Mouse (Mus musculus) neural tube, embryonic 12.5 days (tissue): Measurements from ENCODE around the gene Usp21. TPM values are rescaled to one million over a fixed set of nuclear protein-coding genes. Genes with fewer than 3 reads are reported as not detected.
A peak's percentile ranks its signal among the peaks of the same experiment; 100 is the strongest.

Experiments used
- ATAC-seq: fragments of 200-750 bp; cut with Nextera tagmentation; 2 replicates; pipeline ENCODE4 v1.8.0; 2017; ENCODE audit warnings: low read depth, mild to moderate bottlenecking, moderate TSS enrichment, moderate library complexity; ENCODE audit not compliant: low FRiP score
- H3K27ac ChIP-seq: fragments of 300-500 bp; sonication (generic); 2 replicates; pipeline ENCODE4 v1.5.1; 2016
- H3K27me3 ChIP-seq: fragments of 300-500 bp; sonication (generic); replicated peaks from 2 replicates; pipeline ENCODE4 v1.6.1; 2016; ENCODE audit warnings: mild to moderate bottlenecking
- H3K36me3 ChIP-seq: fragments of 300-500 bp; sonication (generic); 2 replicates; pipeline ENCODE4 v1.6.1; 2016; ENCODE audit warnings: mild to moderate bottlenecking
- H3K4me1 ChIP-seq: fragments of 300-500 bp; sonication (generic); 2 replicates; pipeline ENCODE4 v1.6.1; 2016
- H3K4me2 ChIP-seq: fragments of 300-500 bp; sonication (generic); replicated peaks from 2 replicates; pipeline ENCODE4 v1.6.1; 2016; ENCODE audit warnings: mild to moderate bottlenecking
- H3K4me3 ChIP-seq: fragments of 300-500 bp; sonication (generic); 2 replicates; pipeline ENCODE4 v1.5.1; 2016
- H3K9ac ChIP-seq: fragments of 300-500 bp; sonication (generic); 2 replicates; pipeline ENCODE4 v1.6.1; 2016; ENCODE audit warnings: mild to moderate bottlenecking
- H3K9me3 ChIP-seq: fragments of 300-500 bp; sonication (generic); 2 replicates; pipeline ENCODE4 v1.6.1; 2016; ENCODE audit warnings: mild to moderate bottlenecking
- WGBS: fragments of 180-500 bp; shearing (Covaris S2); methylation state at CpG from one replicate; pipeline ENCODE4 v1.1.7; 2016; 5-methylcytosine and 5-hydroxymethylcytosine counted together
- polyA plus RNA-seq: library from polyadenylated mRNA; unstranded; fragments of >200 nt; fragmentation: Nextera tagmentation; extraction: Ambion mirVana; gene quantifications from 2 replicates; pipeline ENCODE4 v1.2.1, GENCODE M21; 2016

The Usp21 gene
- polyA plus RNA-seq, 1 experiment from 2014 or later, result 103 TPM

DNA sequence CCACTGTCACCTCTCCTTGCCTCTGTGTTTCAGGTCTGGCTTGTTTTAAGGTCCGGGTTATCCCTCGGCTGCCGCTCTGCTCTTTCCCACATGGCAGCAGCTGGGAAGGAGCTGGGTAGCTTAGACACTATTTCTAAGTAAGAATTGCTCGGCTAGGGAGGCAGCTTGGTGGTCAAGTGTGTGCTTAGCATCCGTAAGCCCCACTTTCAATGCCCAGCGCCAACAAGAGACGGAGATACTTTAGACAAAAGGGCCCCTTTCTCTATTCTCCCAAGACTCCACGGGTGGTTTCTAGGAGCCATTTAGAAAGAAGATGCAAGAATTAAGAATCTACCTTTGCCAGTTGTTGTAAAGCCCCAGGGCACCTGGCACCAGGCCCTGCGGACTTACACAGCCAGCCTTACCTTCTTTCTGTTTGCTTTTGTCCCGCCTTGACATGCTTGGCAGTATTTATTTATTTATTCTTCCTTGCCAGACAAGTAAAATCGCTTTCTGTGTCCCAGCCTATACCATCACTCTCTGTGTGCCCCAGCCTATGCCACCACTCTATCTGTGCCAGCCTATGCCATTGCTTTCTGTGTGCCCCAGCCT, 12.6 kb downstream of the Usp21 start:
- Histone ChIP-seq H3K4me2 (no peak overlapping the region), H3K36me3 (peaks cover 67% of the 10 kb centered on the region), H3K4me1 (peaks cover 22% of the 10 kb centered on the region), H3K27ac (no peak overlapping the region), H3K4me3 (no peak overlapping the region), H3K27me3 (no peaks in the 10 kb centered on the region), H3K9me3 (no peaks in the 10 kb centered on the region), H3K9ac (no peak overlapping the region)
- WGBS, result 86% methylated on average over 11 of the region's 11 CpGs
- no peak for ATAC-seq

DNA sequence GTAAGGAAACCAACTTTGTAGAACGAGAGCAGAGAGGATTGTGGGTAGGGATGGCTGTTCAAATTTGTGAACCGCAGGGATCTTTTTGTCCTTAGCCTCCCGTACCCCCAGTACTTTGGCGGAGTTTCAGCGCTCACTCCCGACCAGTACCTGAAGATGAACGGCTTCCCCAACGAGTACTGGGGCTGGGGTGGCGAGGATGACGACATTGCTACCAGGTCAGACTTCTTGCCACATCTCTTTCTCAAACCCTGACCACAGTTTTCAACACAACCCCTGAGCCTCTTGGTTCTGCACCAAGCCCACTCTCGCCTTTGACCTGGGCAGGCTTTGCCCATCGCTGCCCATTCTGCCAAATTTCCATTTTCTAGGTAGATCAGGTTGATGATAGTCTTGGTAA, 13.6 kb downstream of the Usp21 start:
- Histone ChIP-seq H3K4me1 (peaks cover 12% of the 10 kb centered on the region), H3K27me3 (no peaks in the 10 kb centered on the region), H3K9ac (no peak overlapping the region), H3K9me3 (no peaks in the 10 kb centered on the region), H3K4me2 (no peak overlapping the region), H3K4me3 (no peak overlapping the region), H3K36me3 (peaks cover 67% of the 10 kb centered on the region), H3K27ac (no peak overlapping the region)
- ATAC-seq, result no peak
- 91% methylated on average over 12 of the region's 12 CpGs for WGBS

DNA sequence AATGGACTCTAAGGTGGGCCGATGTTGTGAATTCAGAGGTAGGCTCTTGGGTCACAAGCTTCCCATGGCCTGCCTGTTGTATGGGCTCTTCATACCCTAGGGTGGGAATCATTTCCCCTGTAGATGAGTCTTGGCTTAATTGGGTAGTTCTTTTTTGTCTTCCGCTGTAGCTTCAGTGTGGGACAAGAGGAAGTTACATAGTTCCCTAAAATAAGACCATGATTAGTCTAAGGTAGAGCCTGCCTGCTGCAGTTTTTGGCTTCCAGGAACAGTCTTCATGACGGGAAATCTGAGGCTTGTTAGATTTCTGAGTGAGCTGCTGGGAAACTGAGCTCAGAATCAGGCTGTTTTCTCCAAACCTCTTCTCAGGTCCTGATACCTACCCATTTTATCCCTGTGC, 15.7 kb downstream of the Usp21 start:
- Histone ChIP-seq H3K4me2 (no peak overlapping the region), H3K27ac (no peak overlapping the region), H3K9ac (no peak overlapping the region), H3K36me3 (peaks cover 53% of the 10 kb centered on the region), H3K4me3 (no peak overlapping the region), H3K4me1 (peaks cover 12% of the 10 kb centered on the region), H3K9me3 (no peaks in the 10 kb centered on the region), H3K27me3 (no peaks in the 10 kb centered on the region)
- ATAC-seq, result no peak
- 94% methylated on average over 3 of the region's 3 CpGs for WGBS

DNA sequence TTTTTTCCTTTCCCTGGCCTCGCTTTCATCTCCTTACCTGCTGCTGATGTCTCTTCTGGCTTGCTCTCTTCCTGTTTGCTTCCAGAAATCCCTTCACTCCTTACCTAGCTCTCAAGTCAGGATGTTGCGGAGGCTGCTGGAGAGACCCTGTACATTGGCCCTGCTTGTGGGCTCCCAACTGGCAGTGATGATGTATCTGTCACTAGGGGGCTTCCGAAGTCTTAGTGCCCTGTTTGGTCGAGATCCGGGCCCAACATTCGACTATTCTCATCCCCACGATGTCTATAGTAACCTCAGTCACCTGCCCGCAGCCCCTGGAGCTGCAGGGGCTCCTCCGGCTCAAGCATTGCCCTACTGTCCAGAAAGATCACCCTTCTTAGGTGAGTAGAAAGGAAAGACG, 16.2 kb downstream of the Usp21 start:
- 77% methylated on average over 10 of the region's 10 CpGs for WGBS
- ATAC-seq, result no peak
- Histone ChIP-seq H3K27me3 (no peaks in the 10 kb centered on the region), H3K9me3 (no peaks in the 10 kb centered on the region), H3K27ac (no peak overlapping the region), H3K4me3 (no peak overlapping the region), H3K4me1 (peaks cover 12% of the 10 kb centered on the region), H3K36me3 (peaks cover 48% of the 10 kb centered on the region), H3K4me2 (peak overlapping the region; percentile 16; the same call in 1 of the 2 replicates), H3K9ac (no peak overlapping the region)

DNA sequence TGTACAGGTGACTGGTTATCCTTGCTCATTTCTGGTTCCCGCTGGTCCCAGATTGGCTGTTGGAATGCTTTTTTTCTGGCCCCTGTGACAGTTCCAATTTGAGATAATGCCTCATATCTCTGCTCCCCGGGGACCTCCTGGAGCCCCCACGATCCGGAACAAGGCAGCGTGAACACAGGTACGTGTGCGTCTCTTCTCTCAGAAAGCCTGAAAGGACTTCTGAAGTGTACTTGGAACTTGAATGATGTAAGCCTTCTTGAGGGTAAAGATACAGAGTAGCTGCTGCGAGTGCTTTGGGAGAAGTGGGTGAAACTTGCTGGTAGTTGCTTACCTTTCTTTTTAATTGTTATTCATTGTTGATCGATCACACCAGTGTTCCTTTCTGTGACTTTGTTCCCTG, 16.6 kb downstream of the Usp21 start:
- H3K4me3 ChIP-seq, result peak overlapping the region; percentile 68
- no peaks in the 10 kb centered on the region for H3K9me3 ChIP-seq
- ATAC-seq, result no peak
- H3K4me1 ChIP-seq, result peaks cover 12% of the 10 kb centered on the region
- H3K36me3 ChIP-seq, result peaks cover 44% of the 10 kb centered on the region
- WGBS, result 60% methylated on average over 9 of the region's 9 CpGs
- H3K27me3 ChIP-seq, result no peaks in the 10 kb centered on the region
- H3K9ac ChIP-seq, result peak overlapping the region; percentile 68; the same call in 1 of the 2 replicates
- H3K27ac ChIP-seq, result no peak overlapping the region
- H3K4me2 ChIP-seq, result peak overlapping the region; percentile 84

DNA sequence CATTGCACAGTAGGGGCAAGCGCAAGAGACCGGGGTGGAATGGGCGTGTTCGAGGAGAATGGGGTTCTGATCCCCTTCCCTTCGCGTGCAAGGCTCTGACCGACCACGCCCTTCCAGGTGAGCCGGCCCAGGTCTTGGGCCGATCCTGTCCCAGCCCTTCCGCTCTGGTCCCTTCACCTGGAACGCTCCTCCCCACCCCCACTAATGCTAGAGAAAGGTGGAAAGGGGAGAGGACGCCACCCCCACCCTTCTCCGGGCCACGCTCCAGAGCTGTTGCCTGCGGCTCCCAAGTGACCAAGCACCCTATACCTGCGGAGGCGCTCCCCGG, 17.3 kb downstream of the Usp21 start:
- Histone ChIP-seq H3K27me3 (no peaks in the 10 kb centered on the region), H3K36me3 (peaks cover 37% of the 10 kb centered on the region), H3K4me2 (peak overlapping the region; percentile 84), H3K27ac (no peak overlapping the region), H3K4me1 (peaks cover 12% of the 10 kb centered on the region), H3K4me3 (peak overlapping the region; percentile 68), H3K9me3 (no peaks in the 10 kb centered on the region), H3K9ac (peak overlapping the region; percentile 68)
- 1% methylated on average over 19 of the region's 19 CpGs for WGBS
- ATAC-seq, result peak; percentile 76

DNA sequence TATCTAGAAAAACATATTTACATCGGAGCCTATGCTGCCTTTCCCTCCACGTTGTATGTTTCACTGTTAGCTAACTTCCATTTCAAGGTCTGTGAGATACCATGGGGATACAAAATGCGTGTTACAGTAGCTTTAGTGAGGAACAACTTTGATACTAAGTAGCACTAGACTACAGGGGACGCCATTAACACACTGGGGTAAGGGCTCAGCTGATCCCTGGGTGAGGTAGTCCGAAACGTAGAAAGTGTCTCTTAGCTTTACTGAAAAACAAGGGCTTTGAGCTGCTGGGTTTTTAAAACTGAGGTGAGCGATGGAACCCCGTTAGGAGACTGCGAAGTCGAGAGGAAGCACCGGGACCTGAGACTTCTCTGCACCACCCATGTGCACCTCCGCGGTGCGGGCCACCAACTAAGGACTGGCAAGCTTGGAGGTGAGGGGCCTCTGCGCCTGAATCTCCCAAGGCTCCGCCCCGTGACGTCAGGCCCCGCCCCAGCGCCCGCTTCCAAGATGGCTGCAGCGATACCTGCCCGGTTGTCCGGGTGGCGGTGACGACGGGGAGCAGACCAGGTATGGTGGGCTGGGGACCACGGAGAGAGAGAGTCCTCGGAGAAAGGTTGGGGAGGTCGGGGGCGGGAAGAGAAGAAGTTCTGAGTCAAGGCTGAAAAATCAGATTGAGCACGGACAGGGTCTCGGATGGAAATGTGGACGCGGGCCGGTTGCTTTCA, 17.8 kb downstream of the Usp21 start, which contains the start of gene B4galt3:
Gene B4galt3 (plus strand): TSS at position 481 of the 725 bp plus-strand sequence.
- WGBS, result 4% methylated on average over 36 of the region's 36 CpGs
- Histone ChIP-seq H3K4me3 (peak within 1 kb of the TSS; percentile 68), H3K27me3 (no peaks in the 10 kb centered on the region), H3K9me3 (no peaks in the 10 kb centered on the region), H3K4me1 (peaks cover 12% of the 10 kb centered on the region), H3K36me3 (peaks cover 32% of the 10 kb centered on the region), H3K9ac (peak within 1 kb of the TSS; percentile 68), H3K4me2 (peak within 1 kb of the TSS; percentile 84), H3K27ac (no peak within 1 kb of the TSS)
- peak; percentile 97 for ATAC-seq

DNA sequence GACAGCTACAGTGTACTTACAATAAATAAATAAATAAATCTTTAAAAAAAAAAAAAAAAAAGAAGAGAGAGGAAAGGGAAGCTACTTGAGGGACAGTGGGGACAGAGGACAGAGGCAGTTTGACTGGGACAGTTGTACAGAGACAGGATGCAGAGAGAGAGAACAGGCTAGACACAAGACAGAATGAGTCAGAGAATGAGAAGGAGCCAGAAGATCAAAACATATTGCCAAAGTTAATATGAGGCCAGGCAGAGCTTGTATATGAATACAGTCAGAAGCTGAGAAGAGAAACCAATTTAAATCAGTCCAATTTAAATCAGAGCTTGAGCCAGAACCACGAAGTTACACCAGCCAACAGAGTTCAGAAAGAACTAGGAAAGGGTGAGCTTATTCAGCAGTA, 19.4 kb downstream of the Usp21 start:
- H3K4me2 ChIP-seq, result no peak overlapping the region
- H3K27ac ChIP-seq, result no peak overlapping the region
- H3K4me1 ChIP-seq, result peaks cover 12% of the 10 kb centered on the region
- H3K4me3 ChIP-seq, result no peak overlapping the region
- H3K36me3 ChIP-seq, result peaks cover 15% of the 10 kb centered on the region
- no peak overlapping the region for H3K9ac ChIP-seq
- ATAC-seq, result no peak
- WGBS, result 56% methylated on average over 1 of the region's 1 CpGs
- no peaks in the 10 kb centered on the region for H3K27me3 ChIP-seq
- no peaks in the 10 kb centered on the region for H3K9me3 ChIP-seq

DNA sequence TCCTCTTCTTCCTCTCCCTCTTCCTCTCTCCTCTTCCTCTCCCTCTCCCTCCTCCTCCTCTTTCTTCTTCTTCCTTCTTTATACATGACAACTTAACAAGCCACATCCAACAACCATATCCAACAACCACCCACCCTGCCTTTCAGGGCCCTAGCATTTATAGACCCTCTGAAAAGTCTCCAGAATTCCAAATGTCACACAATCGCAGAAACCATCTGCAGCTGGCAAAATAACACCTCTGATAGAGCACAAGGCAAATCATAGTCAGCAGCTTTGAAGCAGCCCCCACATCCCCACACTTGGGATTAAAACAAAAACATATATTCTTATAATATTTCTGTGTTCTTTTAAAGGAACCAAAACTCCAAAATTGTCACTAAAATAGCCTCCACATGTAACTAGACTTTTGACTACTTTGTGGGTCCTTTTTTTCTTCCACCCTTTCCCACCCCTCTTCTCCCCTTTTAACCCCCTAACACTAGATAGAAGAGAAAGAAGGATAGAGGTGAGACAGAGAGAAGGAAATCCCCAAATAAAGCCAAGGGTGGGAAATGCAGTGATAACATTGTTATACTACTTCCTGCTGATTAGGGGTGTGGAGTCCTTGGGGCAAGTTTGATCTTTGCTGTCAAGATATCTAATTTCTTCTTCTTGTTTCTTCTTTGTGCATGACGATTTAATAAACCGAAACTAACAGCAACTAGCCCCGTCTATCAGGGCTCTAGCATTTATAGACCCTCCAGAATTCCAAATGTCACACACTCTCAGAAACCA, 21.6 kb downstream of the Usp21 start:
- no peaks in the 10 kb centered on the region for H3K27me3 ChIP-seq
- no peak overlapping the region for H3K4me3 ChIP-seq
- peaks cover 5% of the 10 kb centered on the region for H3K4me1 ChIP-seq
- no peak overlapping the region for H3K9ac ChIP-seq
- H3K27ac ChIP-seq, result no peak overlapping the region
- WGBS, result 87% methylated on average over 4 of the region's 4 CpGs
- H3K9me3 ChIP-seq, result no peaks in the 10 kb centered on the region
- H3K36me3 ChIP-seq, result no peaks in the 10 kb centered on the region
- ATAC-seq, result no peak
- no peak overlapping the region for H3K4me2 ChIP-seq

DNA sequence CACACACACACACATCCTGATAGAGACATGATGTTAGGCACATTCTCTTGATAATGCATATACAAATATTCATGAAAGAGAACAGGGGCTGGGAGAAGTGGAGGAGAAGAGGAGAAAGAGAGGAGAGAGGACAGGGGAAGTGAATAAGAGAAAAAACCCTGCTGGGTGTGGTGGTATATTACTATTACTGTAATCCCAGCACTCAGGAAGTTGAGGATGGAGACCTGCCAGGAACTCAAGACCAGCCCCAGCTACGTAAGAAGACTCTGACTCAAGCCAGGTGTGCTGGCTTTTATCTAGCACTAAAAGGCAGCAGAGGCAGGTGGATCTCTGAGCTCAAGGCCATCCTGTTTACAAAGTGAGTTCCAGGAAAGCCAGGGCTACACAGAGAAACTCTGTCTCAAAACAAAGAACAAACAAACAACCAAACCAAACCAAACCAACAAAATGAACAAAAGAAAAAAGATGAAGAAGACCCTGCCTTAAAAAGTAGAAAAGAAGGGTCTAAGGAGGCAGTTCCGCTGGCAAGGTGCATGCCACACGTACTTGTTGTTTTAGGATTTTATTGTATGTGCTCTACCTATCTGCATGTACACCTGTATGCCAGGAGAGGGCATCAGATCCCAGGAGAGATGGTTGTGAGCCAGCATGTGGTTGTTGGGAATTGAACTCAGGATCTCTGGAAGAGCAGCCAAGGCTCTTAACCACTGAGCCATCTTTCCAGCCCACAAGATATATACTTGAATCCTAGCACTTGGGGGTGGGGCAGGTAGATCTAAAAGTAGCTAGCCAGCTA, 23.9 kb downstream of the Usp21 start:
- no peak for ATAC-seq
- Histone ChIP-seq H3K9ac (no peak overlapping the region), H3K4me2 (peak overlapping the region; percentile 54), H3K4me3 (no peak overlapping the region), H3K27ac (no peak overlapping the region), H3K4me1 (no peaks in the 10 kb centered on the region), H3K36me3 (peaks cover under 1% of the 10 kb centered on the region; the same call in 1 of the 2 replicates), H3K27me3 (no peaks in the 10 kb centered on the region), H3K9me3 (no peaks in the 10 kb centered on the region)
- WGBS, result 87% methylated on average over 3 of the region's 3 CpGs

DNA sequence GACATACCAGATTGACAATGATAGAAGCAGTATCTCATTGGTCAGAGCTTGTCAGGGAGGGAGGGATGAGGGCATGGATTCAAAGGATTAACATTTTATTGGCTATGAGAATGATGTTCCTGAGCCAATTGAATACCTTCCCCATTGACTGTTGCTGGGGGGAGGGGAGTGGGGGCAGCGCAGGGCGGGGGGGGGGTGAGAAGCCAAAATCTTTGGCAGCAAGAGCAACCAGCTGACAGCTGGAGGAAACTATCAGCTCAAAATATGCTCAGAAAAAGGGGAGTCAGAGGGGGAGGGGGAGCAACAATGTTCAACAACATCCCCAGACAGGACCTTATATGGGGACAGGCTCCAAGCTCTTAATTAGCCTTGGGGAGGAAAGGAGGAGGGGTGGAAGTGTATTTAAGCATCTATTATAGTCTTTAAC, 24.6 kb downstream of the Usp21 start:
- H3K4me3 ChIP-seq, result no peak overlapping the region; the same call in 1 of the 2 replicates
- WGBS, result 0% methylated on average over 1 of the region's 2 CpGs
- peak overlapping the region; percentile 54 for H3K4me2 ChIP-seq
- H3K4me1 ChIP-seq, result no peaks in the 10 kb centered on the region
- H3K36me3 ChIP-seq, result peaks cover 4% of the 10 kb centered on the region; the same call in 1 of the 2 replicates
- no peaks in the 10 kb centered on the region for H3K27me3 ChIP-seq
- H3K27ac ChIP-seq, result no peak overlapping the region
- no peak overlapping the region; the same call in 1 of the 2 replicates for H3K9ac ChIP-seq
- ATAC-seq, result peak; percentile 84
- H3K9me3 ChIP-seq, result no peaks in the 10 kb centered on the region
